Mouse (Mus musculus): ENCODE measurements at regions not wholly inside any gene's neighbourhood (a gene's known extent, or its start where the extent isn't known, plus 50 kb on each side); places are given as distances from the start of the nearest gene placed in this dataset.

- no peak for DNase-seq
Observed at GRCm38 (mm10) chr11:56285575-56286260, 244.9 kb upstream of the Nmur2 start.

DNA sequence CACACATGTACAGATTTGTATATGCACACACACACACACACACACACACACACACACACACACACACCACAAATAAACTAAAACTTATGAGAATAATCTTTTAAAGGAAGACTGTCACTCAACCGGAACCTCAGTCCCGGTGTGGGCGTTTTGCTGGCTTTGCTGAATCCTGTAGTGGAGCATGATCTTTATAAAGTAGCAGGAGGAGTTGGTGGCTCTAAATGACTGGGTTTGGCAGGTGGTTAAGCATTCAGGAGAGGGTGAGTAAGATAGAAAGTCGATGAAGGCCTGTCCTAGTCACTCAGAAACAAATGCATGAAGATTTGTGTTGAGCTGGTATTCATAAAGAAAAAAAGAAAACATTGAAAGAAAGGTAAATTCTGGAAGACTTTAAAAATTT is 240.4 kb upstream of the Nmur2 start:
- no peak for DNase-seq

- DNase-seq, result no peak
Observed at GRCm38 (mm10) chr11:56280216-56280615, 239.4 kb upstream of the Nmur2 start.

DNA sequence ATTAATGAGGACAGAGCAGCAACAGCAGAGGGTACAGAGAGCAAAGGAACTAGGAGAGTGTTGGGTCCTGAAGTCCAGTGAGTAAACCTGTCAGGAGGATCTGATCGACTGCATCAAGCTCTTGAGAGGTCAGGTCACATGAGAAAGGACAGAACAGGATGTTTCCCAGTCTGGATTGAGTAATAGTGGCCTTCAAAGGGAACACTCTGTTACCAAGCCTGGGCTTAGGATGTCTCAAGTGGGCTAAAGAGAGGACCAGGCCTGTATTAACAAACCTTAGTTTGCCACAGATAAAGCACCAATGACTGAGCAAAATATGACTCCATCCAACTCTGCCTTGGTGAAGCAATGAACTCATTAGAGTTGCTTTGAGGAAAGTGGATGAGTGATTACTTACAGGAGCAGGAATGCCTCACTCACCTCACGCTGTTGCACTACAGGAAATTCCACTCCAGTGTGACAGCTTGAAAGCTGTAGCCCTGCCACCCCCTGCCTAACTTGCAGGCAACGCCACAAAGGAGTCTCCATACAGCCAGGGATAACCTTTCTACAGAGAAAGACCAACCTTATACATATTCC is 229.2 kb upstream of the Nmur2 start:
- no peak for DNase-seq

DNA sequence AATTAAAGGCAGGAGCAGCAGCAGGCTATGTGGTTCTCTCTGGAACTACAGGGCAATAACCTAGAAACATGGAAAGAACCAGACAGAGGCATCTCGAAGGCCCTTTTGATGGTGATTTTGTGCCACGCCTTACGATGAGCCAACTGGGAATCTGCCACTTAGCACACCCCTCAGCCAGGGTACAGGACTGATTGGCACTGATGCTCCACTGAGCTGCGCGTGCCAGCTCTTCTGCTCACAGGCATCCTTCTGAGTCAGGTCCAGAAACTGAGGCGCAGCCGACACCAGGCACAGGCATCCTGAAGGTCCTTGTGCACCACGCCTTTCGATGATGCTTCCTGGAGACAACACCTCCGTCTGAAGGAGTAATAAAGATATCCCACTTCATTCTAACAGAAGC is 221.9 kb upstream of the Nmur2 start:
- peak; percentile 62 to 72 for DNase-seq

GRCm38 (mm10) chr11:56256356-56256755 is 215.5 kb upstream of the Nmur2 start:
- DNase-seq, result no peak

DNA sequence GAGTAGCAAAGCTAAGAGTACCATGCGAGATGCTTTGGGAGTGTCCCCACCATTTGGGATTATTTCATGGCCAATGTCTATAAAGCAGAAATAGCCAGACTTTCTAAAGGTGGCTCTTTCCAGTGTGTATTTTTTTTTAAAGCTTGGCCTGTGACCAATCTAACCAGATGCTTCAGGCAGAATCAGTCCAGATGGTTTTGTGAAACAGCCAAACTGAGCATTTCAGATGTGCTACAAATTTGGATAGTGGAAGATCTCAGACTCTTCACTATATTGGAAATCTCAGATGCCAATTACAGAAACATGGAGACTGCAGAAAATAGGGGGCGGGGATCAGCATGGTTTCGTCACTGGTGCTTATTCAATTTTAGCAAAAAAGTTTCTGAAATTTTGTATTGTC is 213.6 kb upstream of the Nmur2 start:
- DNase-seq, result no peak

DNA sequence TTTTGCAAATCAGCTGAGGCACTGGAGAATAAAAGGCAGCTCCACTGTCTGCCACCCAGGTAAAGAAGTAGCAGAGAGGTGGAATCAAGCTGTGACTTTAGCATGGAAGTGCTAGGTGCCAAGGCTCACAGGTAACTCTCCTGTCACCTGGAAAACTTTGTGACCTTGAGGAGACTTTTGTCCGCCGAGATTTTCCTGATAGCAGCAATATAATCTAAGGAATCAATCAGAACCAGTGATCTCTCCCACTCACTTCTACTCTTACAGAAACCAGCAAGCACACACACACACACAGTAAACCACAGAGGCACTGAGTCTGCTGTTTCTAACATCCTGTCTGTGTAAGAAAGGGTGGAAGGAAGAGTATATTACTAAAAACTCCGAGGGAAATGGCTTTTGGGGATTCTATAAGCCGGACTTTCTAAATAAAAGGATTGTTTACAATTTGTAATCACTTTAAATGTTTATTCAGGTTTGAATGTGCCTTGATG is 206.6 kb upstream of the Nmur2 start:
- DNase-seq, result no peak

DNA sequence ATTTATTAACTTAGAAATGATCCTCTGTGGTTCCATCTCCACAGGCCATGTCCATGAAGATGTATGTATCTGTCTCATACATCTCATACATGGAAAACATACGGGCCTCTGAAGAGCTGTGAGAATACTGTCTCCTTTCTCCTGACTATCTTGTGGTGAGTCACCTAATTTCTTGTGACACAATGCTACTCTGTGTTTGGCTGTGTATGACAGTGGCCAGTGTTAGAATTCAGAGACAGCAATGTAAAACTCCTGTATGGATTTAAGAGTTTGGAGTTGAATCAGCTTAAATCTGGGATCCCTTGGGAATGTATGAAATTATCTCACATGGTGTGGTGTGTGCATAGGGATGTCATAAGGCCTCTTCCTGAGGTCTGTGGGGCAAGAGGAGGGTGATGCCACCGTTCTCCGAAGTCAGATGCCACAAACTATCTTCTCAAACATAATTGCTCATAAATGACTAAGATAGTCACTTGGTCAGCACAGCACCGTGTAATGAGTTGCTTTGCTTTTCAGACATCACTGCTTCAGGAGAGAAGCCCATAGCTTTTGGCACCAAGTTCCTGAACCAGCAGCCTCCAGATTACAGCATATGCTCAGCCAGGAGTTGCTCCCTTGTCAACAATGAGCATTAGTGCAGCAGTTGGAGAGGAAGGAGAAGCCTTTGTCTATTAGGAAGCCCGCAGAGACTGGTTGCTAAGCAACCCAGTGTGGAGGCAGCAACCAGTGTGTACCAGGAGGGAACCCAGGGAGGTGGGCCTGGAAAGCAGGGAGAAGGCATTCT is 205.9 kb upstream of the Nmur2 start:
- DNase-seq, result peak; percentile 27 to 59

DNA sequence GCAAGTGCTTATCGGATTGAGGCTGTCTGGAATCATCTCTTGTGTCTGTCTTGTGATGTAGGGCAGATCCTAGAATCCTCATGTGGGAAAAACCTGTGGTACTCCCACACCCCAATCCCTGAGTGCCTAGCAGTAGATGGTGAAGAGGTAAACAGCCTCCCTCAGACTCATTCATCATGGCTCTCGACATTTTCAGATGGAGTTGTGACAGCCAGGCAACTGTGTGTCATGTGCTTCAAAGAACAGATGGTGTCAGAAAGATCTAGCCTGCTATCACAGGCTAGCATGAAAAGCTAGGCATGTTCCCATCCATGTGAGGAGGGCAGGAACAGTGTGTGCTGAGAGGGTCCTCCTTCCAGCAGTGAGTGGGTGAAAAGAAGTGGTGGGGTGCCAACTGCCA is 204.1 kb upstream of the Nmur2 start:
- no peak for DNase-seq

GRCm38 (mm10) chr11:56243447-56243846 is 202.6 kb upstream of the Nmur2 start:
- DNase-seq, result peak; percentile 49 to 50

- no peak for DNase-seq
Observed at GRCm38 (mm10) chr11:56238745-56239144, 197.9 kb upstream of the Nmur2 start.

DNA sequence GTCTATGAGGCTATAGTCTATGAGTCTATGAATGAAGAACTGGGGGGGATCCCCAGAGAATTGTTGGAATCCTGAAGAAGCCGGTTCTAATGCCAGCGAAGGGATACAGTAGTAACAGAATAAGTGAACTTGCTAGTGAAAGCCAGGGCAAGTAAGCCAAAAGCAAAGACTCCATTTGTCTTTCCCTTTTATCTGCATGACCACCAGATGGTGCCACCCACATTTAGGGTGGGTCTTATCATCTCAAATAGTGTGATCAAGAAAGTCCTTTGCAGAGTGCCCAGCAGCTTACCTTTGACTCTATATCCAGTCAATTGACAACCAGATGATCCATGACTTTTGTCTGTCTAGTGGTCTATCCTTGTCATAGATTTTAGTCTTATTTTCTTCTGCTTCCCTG is 184.2 kb upstream of the Nmur2 start:
- peak; percentile 34 to 56 for DNase-seq

DNA sequence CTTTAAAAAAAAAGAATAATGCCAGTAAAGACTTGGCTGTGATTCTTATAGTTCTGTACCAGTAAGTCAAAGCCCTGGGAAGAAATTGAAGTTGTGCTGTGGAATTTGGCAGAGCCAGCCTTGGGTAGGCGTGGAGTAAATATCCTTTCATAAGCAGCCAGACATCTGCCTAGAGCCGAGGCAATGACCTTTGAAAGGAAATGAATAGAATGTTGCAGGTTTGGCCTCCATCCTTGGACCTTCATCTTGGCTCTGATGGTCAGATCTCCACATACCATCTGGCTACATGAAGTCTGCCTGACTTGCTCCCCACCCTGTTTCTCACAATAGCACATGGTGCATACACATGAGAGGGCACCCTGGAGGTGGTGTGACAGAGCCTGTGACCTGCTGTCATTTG is 174.9 kb upstream of the Nmur2 start:
- DNase-seq, result peak; percentile 37 to 47

DNA sequence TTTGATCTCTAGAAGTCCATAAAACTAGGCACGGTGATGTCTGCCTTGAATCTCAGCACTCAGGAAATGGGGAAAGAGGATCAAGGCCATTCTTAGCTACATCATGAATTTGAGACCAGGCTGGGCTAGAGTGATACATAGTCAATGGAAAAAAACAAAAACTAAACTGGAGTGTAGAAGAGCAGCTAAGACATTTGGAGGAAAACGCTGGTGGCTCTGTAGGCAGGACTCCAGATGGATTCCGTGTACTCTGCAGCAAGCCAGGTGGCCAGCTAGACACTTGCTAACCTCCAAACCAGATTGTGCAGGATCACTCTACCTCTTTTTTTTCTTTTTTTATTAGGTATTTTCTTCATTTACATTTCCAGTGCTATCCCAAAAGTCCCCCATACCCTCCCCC is 161.0 kb upstream of the Nmur2 start:
- DNase-seq, result no peak

DNA sequence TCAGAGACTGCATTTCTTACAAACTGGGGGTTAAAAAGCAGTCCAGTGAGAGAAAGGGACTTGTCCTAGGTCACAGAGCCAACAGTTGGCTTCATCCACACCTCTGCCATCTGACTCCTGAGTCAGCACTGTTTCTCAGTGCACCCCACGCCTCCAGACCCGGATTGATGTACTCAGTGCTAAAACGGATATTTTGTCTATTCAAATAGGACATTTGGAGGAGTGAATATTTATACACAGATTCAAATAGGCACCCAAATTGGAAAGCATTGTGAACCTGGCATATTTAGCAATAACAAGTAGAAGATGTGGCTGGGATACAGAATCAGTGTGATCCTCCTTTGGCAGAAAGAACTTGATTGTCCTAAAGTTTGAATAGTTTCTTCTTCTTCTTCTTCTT is 154.5 kb upstream of the Nmur2 start:
- no peak for DNase-seq

DNA sequence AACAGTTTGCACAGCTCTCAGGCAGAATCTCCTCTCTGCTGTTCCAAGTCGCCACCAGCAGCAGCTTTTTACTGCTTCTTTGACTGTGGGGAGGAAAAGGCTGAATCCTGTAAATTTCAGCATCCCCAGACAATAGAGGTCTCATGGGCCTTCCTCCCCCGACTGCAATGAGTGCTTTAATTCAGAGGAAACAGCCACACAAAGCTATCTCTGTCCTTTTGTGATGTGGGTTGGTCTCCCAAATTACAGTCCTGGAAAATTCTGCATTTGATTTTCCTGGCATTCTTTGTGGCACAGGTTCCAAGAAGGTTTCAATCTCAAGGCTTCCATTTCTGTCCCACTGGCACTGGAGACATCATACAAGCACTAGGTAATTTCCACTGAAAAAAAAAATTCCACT is 152.6 kb upstream of the Nmur2 start:
- DNase-seq, result no peak

DNA sequence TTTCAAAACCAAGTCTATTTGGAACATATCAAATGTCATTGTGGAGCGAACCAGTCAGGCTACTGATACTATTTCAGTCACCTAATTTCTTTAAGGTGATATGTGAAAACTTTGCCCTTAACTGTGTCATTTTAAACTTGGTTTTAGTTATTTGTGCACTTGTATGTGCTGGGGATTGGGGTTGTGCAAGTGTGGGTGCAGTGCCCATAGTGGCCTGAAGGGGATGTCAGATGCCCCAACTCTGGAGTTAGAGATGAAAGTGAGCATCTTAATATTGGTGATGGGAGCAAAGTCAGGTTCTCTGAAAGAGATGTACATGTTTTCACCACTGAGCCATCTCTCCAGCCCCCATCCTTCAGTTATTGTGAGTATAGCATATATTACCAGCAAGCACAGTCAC is 133.1 kb upstream of the Nmur2 start:
- DNase-seq, result no peak

- DNase-seq, result no peak
Observed at GRCm38 (mm10) chr11:56173246-56173645, 132.4 kb upstream of the Nmur2 start.

GRCm38 (mm10) chr11:56169576-56169975 is 128.8 kb upstream of the Nmur2 start:
- DNase-seq, result peak; percentile 89 to 90

DNA sequence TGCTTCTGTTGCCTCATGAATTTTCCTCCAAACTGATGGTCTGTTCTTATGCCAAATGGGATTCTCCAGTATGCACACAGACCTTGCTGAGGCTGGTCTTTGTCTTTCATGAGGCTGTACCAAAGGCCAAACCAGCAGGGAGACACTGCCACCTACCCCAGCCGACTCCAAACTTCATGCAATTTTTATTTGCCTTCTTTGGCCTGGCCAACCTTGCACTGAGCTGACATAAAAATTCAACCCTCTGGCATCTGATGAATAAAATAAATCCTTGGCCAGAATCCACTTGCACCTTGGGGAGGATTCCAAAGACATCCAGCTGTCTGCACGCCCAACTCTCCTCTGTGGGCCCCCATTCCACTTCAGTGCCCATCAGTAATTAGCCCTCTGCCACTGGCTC is 126.0 kb upstream of the Nmur2 start:
- DNase-seq, result peak; percentile 14 to 18

GRCm38 (mm10) chr11:56165759-56166158 is 124.9 kb upstream of the Nmur2 start:
- DNase-seq, result peak; percentile 55 to 66

GRCm38 (mm10) chr11:56160286-56160685 is 119.5 kb upstream of the Nmur2 start:
- DNase-seq, result no peak
